ENCODE assay signal across 7 mouse cellular contexts in genomic region chr9:21791861-21792260, GRCm38 (mm10). TPM values are rescaled to one million over a fixed set of nuclear protein-coding genes. Genes with fewer than 3 reads are reported as not detected.
A peak's percentile ranks its signal among the peaks of the same experiment; 100 is the strongest.
DNase-seq lines count a peak whose midpoint lies in the region; ATAC-seq lines count a peak whose summit lies in the region.

No protein-coding gene starts in this region.

- H3K9me3 ChIP-seq in heart, embryonic 15.5 days (replicated peaks), result no peaks in the 10 kb centered on the region
- H3K9me3 ChIP-seq in lung, embryonic 15.5 days, result no peaks in the 10 kb centered on the region
- H3K9me3 ChIP-seq in midbrain, embryonic 10.5 days (replicated peaks), result no peaks in the 10 kb centered on the region

- peak; percentile 84 for ATAC-seq in heart, embryonic 15.5 days (replicated peaks; ENCODE audit: insufficient number of reproducible peaks, insufficient read depth, low FRiP score, low read depth)
- peak; percentile 77 for ATAC-seq in lung, embryonic 15.5 days (ENCODE audit: borderline replicate concordance, extremely low read depth, low FRiP score, low TSS enrichment)

- 0 out of 2 replicates have a peak overlapping the region, but pooled peaks have one; percentile 10 for H3K4me3 ChIP-seq in heart, embryonic 15.5 days
- H3K4me3 ChIP-seq in lung, embryonic 15.5 days, result peak overlapping the region; percentile 10; the same call in 1 of the 2 replicates
- no peak overlapping the region for H3K4me3 ChIP-seq in midbrain, embryonic 10.5 days

- WGBS in heart, embryonic 15.5 days, result 36% methylated on average over 8 of the region's 8 CpGs
- WGBS in lung, embryonic 15.5 days, result 29% methylated on average over 8 of the region's 8 CpGs
- 90% methylated on average over 8 of the region's 8 CpGs for WGBS in midbrain, embryonic 10.5 days

- peaks cover 68% of the 10 kb centered on the region for H3K4me1 ChIP-seq in heart, embryonic 15.5 days (replicated peaks)
- peaks cover 80% of the 10 kb centered on the region for H3K4me1 ChIP-seq in lung, embryonic 15.5 days
- peaks cover 20% of the 10 kb centered on the region for H3K4me1 ChIP-seq in midbrain, embryonic 10.5 days

- H3K4me2 ChIP-seq in heart, embryonic 15.5 days, result peak overlapping the region; percentile 46
- peak overlapping the region; percentile 38 for H3K4me2 ChIP-seq in lung, embryonic 15.5 days

- peak; percentile 95 for DNase-seq in NIH3T3 (ENCODE audit: low read depth)
- DNase-seq in adrenal gland, postnatal 10 days, result peak; percentile 92
- no peak for DNase-seq in frontal cortex, postnatal 14 days (ENCODE audit: low spot score in 2 of 2)
- no peak for DNase-seq in midbrain, embryonic 10.5 days (ENCODE audit: low spot score)
- no peak for DNase-seq in right cerebral cortex, postnatal 10 days (ENCODE audit: low spot score in 2 of 2)

- no peaks in the 10 kb centered on the region for H3K27me3 ChIP-seq in heart, embryonic 15.5 days
- no peaks in the 10 kb centered on the region for H3K27me3 ChIP-seq in lung, embryonic 15.5 days
- H3K27me3 ChIP-seq in midbrain, embryonic 10.5 days (ENCODE audit: low read depth, poor library complexity, severe bottlenecking), result no peaks in the 10 kb centered on the region

- peak overlapping the region; percentile 77 for H3K27ac ChIP-seq in heart, embryonic 15.5 days
- peak overlapping the region; percentile 77 for H3K27ac ChIP-seq in lung, embryonic 15.5 days
- H3K27ac ChIP-seq in midbrain, embryonic 10.5 days (replicated peaks), result no peak overlapping the region

- H3K36me3 ChIP-seq in heart, embryonic 15.5 days, result peaks cover 49% of the 10 kb centered on the region
- peaks cover 50% of the 10 kb centered on the region for H3K36me3 ChIP-seq in lung, embryonic 15.5 days
- H3K36me3 ChIP-seq in midbrain, embryonic 10.5 days, result peaks cover 69% of the 10 kb centered on the region

- H3K9ac ChIP-seq in heart, embryonic 15.5 days, result no peak overlapping the region
- peak overlapping the region; percentile 1; the same call in 1 of the 2 replicates for H3K9ac ChIP-seq in lung, embryonic 15.5 days

RNA-seq across cellular contexts. Expression of gene Kank2, which starts 6.7 kb away (rescaled TPM):
- 10 to 100 TPM; 33.1 to 37.2 TPM for total RNA-seq in adrenal gland, postnatal 10 days (2021)
- 20.0 and 26.3 TPM in 2 replicates for polyA plus RNA-seq in heart, embryonic 15.5 days (2015; fragmentation: Nextera tagmentation; extraction: Ambion mirVana)
- 27.7 and 30.0 TPM in 2 replicates for polyA plus RNA-seq in lung, embryonic 15.5 days (2015; fragmentation: Nextera tagmentation; extraction: Ambion mirVana)
- 8.6 and 9.5 TPM in 2 replicates for polyA plus RNA-seq in midbrain, embryonic 10.5 days (2016; fragmentation: Nextera tagmentation; extraction: Ambion mirVana)

RNA-seq across cellular contexts. Expression of gene Spc24, which starts 31.8 kb away (rescaled TPM):
- total RNA-seq in adrenal gland, postnatal 10 days (2021), result 10 to 100 TPM; 12.6 to 14.3 TPM
- polyA plus RNA-seq in heart, embryonic 15.5 days (2015; fragmentation: Nextera tagmentation; extraction: Ambion mirVana), result 69.6 and 88.1 TPM in 2 replicates
- polyA plus RNA-seq in lung, embryonic 15.5 days (2015; fragmentation: Nextera tagmentation; extraction: Ambion mirVana), result 154 TPM in 2 replicates
- 146 and 175 TPM in 2 replicates for polyA plus RNA-seq in midbrain, embryonic 10.5 days (2016; fragmentation: Nextera tagmentation; extraction: Ambion mirVana)

RNA-seq across cellular contexts. Expression of gene Angptl8, which starts 43.4 kb away (rescaled TPM):
- 10 to 100 TPM in 1 of 2 experiments, 1 to 10 TPM in 1; 7.6 to 17.9 TPM for total RNA-seq in adrenal gland, postnatal 10 days (2021)
- polyA plus RNA-seq in heart, embryonic 15.5 days (2015; fragmentation: Nextera tagmentation; extraction: Ambion mirVana), result 1.2 and 2.1 TPM in 2 replicates
- polyA plus RNA-seq in lung, embryonic 15.5 days (2015; fragmentation: Nextera tagmentation; extraction: Ambion mirVana), result 2.1 and 2.3 TPM in 2 replicates
- 0.47 and 0.83 TPM in 2 replicates for polyA plus RNA-seq in midbrain, embryonic 10.5 days (2016; fragmentation: Nextera tagmentation; extraction: Ambion mirVana)

Comparison
In these comparisons a context has a peak if more than half of its experiments do, and no peak if none do; other contexts are left out.
1. DNase-seq: peak in NIH3T3 (single experiment) and adrenal gland, postnatal 10 days (single experiment); none in frontal cortex, postnatal 14 days (0 of 2), midbrain, embryonic 10.5 days (single experiment) and right cerebral cortex, postnatal 10 days (0 of 2).